Mouse (Mus musculus) stomach, embryonic 14.5 days (tissue): Measurements from ENCODE around the gene Rlf. TPM values are rescaled to one million over a fixed set of nuclear protein-coding genes. Genes with fewer than 3 reads are reported as not detected.
"Not testable (repeated sequence)": the region's sequence is repeated elsewhere in the genome, so short reads cannot be mapped to it uniquely, and the experiment has no call there.

Source experiments
- ATAC-seq: fragments of 200-750 bp; cut with Nextera tagmentation; 2 replicates; pipeline ENCODE4 v1.8.0; 2017; ENCODE audit warnings: low read depth, moderate TSS enrichment; ENCODE audit not compliant: insufficient number of reproducible peaks, insufficient read depth, low FRiP score
- H3K27ac ChIP-seq: fragments of 300-500 bp; sonication (generic); 2 replicates; pipeline ENCODE4 v1.5.1; 2014; ENCODE audit warnings: mild to moderate bottlenecking, low read length, moderate library complexity, mixed read lengths
- H3K27me3 ChIP-seq: fragments of 300-500 bp; sonication (generic); 2 replicates; pipeline ENCODE4 v1.6.1; 2014; ENCODE audit warnings: low read length, control low read depth, mixed read lengths; ENCODE audit not compliant: control insufficient read depth, insufficient read depth
- H3K36me3 ChIP-seq: fragments of 300-500 bp; sonication (generic); 2 replicates; pipeline ENCODE4 v1.6.1; 2014; ENCODE audit warnings: mild to moderate bottlenecking, control low read depth, low read length, moderate library complexity, mixed read lengths; ENCODE audit not compliant: control insufficient read depth, insufficient read depth
- H3K4me1 ChIP-seq: fragments of 300-500 bp; sonication (generic); 2 replicates; pipeline ENCODE4 v1.6.1; 2014; ENCODE audit warnings: low read length, control low read depth, mixed read lengths; ENCODE audit not compliant: control insufficient read depth, insufficient read depth
- H3K4me2 ChIP-seq: fragments of 300-500 bp; sonication (generic); replicated peaks from 2 replicates; pipeline ENCODE4 v1.6.1; 2014; ENCODE audit warnings: low read depth, low read length, control low read depth
- H3K4me3 ChIP-seq: fragments of 300-500 bp; sonication (generic); 2 replicates; pipeline ENCODE4 v1.5.1; 2014; ENCODE audit warnings: low read depth, low read length, control low read depth
- H3K9ac ChIP-seq: fragments of 300-500 bp; sonication (generic); replicated peaks from 2 replicates; pipeline ENCODE4 v1.6.1; 2014; ENCODE audit warnings: low read depth, mild to moderate bottlenecking, control low read depth, low read length, moderate library complexity, mixed read lengths
- H3K9me3 ChIP-seq: fragments of 300-500 bp; sonication (generic); 2 replicates; pipeline ENCODE4 v1.6.1; 2016; ENCODE audit warnings: low read depth, low read length, control low read depth; ENCODE audit not compliant: control insufficient read depth
- WGBS: fragments of 180-500 bp; shearing (Covaris S2); extraction: QIAGEN DNeasy Blood & Tissue Kit; methylation state at CpG from one replicate; pipeline ENCODE4 v1.1.7; 2014; 5-methylcytosine and 5-hydroxymethylcytosine counted together
- polyA plus RNA-seq: library from polyadenylated mRNA; unstranded; fragments of >200 nt; fragmentation: Nextera tagmentation; extraction: Ambion mirVana; gene quantifications from 2 replicates; pipeline ENCODE4 v1.2.1, GENCODE M21; 2014

Rlf gene
- polyA plus RNA-seq, 1 experiment from 2014 or later = 27.3 TPM

GRCm38 (mm10) chr4:121192306-121192705, 22.6 kb downstream of the Rlf start:
- ATAC-seq = no peak
- Histone ChIP-seq H3K9ac (no peak overlapping the region), H3K4me2 (no peak overlapping the region), H3K4me3 (no peak overlapping the region), H3K27me3 (no peaks in the 10 kb centered on the region), H3K9me3 (no peaks in the 10 kb centered on the region), H3K4me1 (no peaks in the 10 kb centered on the region), H3K36me3 (peaks cover 9% of the 10 kb centered on the region; the same call in 1 of the 2 replicates), H3K27ac (no peak overlapping the region)
- 93% methylated on average over 2 of the region's 2 CpGs for WGBS

- Histone ChIP-seq H3K27ac (no peak overlapping the region), H3K4me3 (no peak overlapping the region), H3K27me3 (no peaks in the 10 kb centered on the region), H3K4me1 (no peaks in the 10 kb centered on the region), H3K9me3 (no peaks in the 10 kb centered on the region), H3K36me3 (peaks cover 14% of the 10 kb centered on the region), H3K9ac (no peak overlapping the region), H3K4me2 (no peak overlapping the region)
- ATAC-seq = no peak
- 89% methylated on average over 3 of the region's 3 CpGs for WGBS
These were observed 25.5 kb downstream of the Rlf start for GRCm38 (mm10) chr4:121189341-121189740.

GRCm38 (mm10) chr4:121179669-121180068, 35.2 kb downstream of the Rlf start:
- 93% methylated on average over 3 of the region's 3 CpGs for WGBS
- H3K36me3 ChIP-seq = no peaks in the 10 kb centered on the region; the same call in 1 of the 2 replicates

GRCm38 (mm10) chr4:121167656-121168055, 47.2 kb downstream of the Rlf start:
- no peak for ATAC-seq
- Histone ChIP-seq H3K4me1 (no peaks in the 10 kb centered on the region), H3K36me3 (peaks cover 27% of the 10 kb centered on the region), H3K27me3 (no peaks in the 10 kb centered on the region), H3K4me3 (no peak overlapping the region), H3K9ac (no peak overlapping the region), H3K9me3 (no peaks in the 10 kb centered on the region; the same call in 1 of the 2 replicates), H3K4me2 (no peak overlapping the region), H3K27ac (no peak overlapping the region)
- 94% methylated on average over 2 of the region's 2 CpGs for WGBS

More at GRCm38 (mm10) chr4:121179669-121180068, 35.2 kb downstream of the Rlf start:
- no peaks in the 10 kb centered on the region; the same call in 1 of the 2 replicates for H3K9me3 ChIP-seq
- no peaks in the 10 kb centered on the region for H3K27me3 ChIP-seq
- no peak overlapping the region for H3K27ac ChIP-seq
- no peak overlapping the region for H3K4me3 ChIP-seq
- no peak for ATAC-seq
- H3K9ac ChIP-seq = no peak overlapping the region
- no peak overlapping the region for H3K4me2 ChIP-seq
- no peaks in the 10 kb centered on the region for H3K4me1 ChIP-seq

- not testable (repeated sequence) for H3K27me3 ChIP-seq, H3K9me3 ChIP-seq, H3K4me1 ChIP-seq, H3K27ac ChIP-seq, H3K9ac ChIP-seq, H3K4me2 ChIP-seq, H3K4me3 ChIP-seq, ATAC-seq
- 53% methylated on average over 3 of the region's 5 CpGs for WGBS
- H3K36me3 ChIP-seq = peaks cover 27% of the 10 kb centered on the region
These were observed 48.2 kb downstream of the Rlf start for GRCm38 (mm10) chr4:121166697-121167096.

- WGBS = 97% methylated on average over 2 of the region's 2 CpGs
- no peaks in the 10 kb centered on the region for H3K9me3 ChIP-seq
- ATAC-seq = no peak
- H3K36me3 ChIP-seq = peaks cover 24% of the 10 kb centered on the region
- H3K4me1 ChIP-seq = no peaks in the 10 kb centered on the region
- H3K4me3 ChIP-seq = no peak overlapping the region
- H3K27ac ChIP-seq = no peak overlapping the region
- no peaks in the 10 kb centered on the region for H3K27me3 ChIP-seq
- no peak overlapping the region for H3K9ac ChIP-seq
- H3K4me2 ChIP-seq = no peak overlapping the region
These were observed 51.3 kb downstream of the Rlf start for GRCm38 (mm10) chr4:121163501-121164030.

GRCm38 (mm10) chr4:121109126-121109525, 105.8 kb downstream of the Rlf start, which contains the start of gene Tmco2:
Gene Tmco2, minus strand, starts transcription at chr4:121109226.
- ATAC-seq = no peak
- no peaks in the 10 kb centered on the region for H3K36me3 ChIP-seq
- no peak within 1 kb of the TSS for H3K27ac ChIP-seq
- H3K4me1 ChIP-seq = no peaks in the 10 kb centered on the region
- H3K4me2 ChIP-seq = no peak within 1 kb of the TSS
- H3K9ac ChIP-seq = no peak within 1 kb of the TSS
- WGBS = 92% methylated on average over 2 of the region's 2 CpGs
- no peak within 1 kb of the TSS for H3K4me3 ChIP-seq
- no peaks in the 10 kb centered on the region for H3K27me3 ChIP-seq
- H3K9me3 ChIP-seq = no peaks in the 10 kb centered on the region

GRCm38 (mm10) chr4:121103304-121103703, 111.6 kb downstream of the Rlf start:
- Histone ChIP-seq H3K4me3 (no peak overlapping the region), H3K4me2 (no peak overlapping the region), H3K9ac (no peak overlapping the region), H3K36me3 (no peaks in the 10 kb centered on the region), H3K27me3 (no peaks in the 10 kb centered on the region), H3K27ac (no peak overlapping the region), H3K4me1 (no peaks in the 10 kb centered on the region), H3K9me3 (no peaks in the 10 kb centered on the region)
- WGBS = 88% methylated on average over 4 of the region's 4 CpGs
- no peak for ATAC-seq
